In genomic region chr9:58685290-58685689, GRCm38 (mm10) we compare ENCODE assay signal across 20 mouse cellular contexts. TPM values are rescaled to one million over a fixed set of nuclear protein-coding genes. Genes with fewer than 3 reads are reported as not detected.
"Had no signal": no experiment of that assay in that cellular context is flagged by ENCODE, and none has a peak within 500 bp of the region (broad histone marks: within the 10 kb centered on the region; RNA-seq: fewer than 3 reads in every experiment).

No protein-coding gene starts in this region.

- DNase-seq: lung, adult 18-20 months; lung, embryonic 14.5 days; lung, postnatal 10 days; lung, postnatal 4 days; midbrain, embryonic 14.5 days; retina, postnatal 1 day; right cerebral cortex, adult 18-20 months; right cerebral cortex, postnatal 25 days; right cerebral cortex, postnatal 4 days; spleen, adult 18-20 months; thymus, adult 18-20 months; thymus, postnatal 25 days; thymus, postnatal 4 days had no signal

- ATAC-seq: midbrain, embryonic 16.5 days had no signal

- H3K27me3 ChIP-seq: midbrain, embryonic 12.5 days; neural tube, embryonic 12.5 days had no signal

- H3K4me3 ChIP-seq: midbrain, embryonic 10.5 days; midbrain, embryonic 12.5 days; myocyte; neural tube, embryonic 12.5 days had no signal

- H3K9ac ChIP-seq: liver, embryonic 14.5 days; lung, embryonic 14.5 days; midbrain, embryonic 12.5 days; neural tube, embryonic 12.5 days had no signal

- H3K4me2 ChIP-seq: lung, embryonic 14.5 days; midbrain, embryonic 12.5 days; neural tube, embryonic 12.5 days had no signal

- H3K4me1 ChIP-seq: midbrain, embryonic 12.5 days had no signal

- H3K9me3 ChIP-seq: midbrain, embryonic 10.5 days; midbrain, embryonic 12.5 days; neural tube, embryonic 12.5 days had no signal

- H3K36me3 ChIP-seq: midbrain, embryonic 10.5 days; midbrain, embryonic 12.5 days; neural tube, embryonic 12.5 days had no signal

- H3K27ac ChIP-seq: liver, embryonic 14.5 days; midbrain, embryonic 10.5 days; midbrain, embryonic 12.5 days; neural tube, embryonic 12.5 days had no signal

RNA-seq across cellular contexts. Expression of gene Rec114, which starts 58.5 kb away (rescaled TPM):
- polyA plus RNA-seq: small intestine, adult 2 months had no signal
